Mouse (Mus musculus): Measurements from ENCODE around the gene Zbed5. TPM values are rescaled to one million over a fixed set of nuclear protein-coding genes. Genes with fewer than 3 reads are reported as not detected.
"Not testable (repeated sequence)": the region's sequence is repeated elsewhere in the genome, so short reads cannot be mapped to it uniquely, and the experiment has no call there.

The Zbed5 gene
- polyA plus RNA-seq, 1 experiment from 2014 or later, result 22.5 TPM

DNA sequence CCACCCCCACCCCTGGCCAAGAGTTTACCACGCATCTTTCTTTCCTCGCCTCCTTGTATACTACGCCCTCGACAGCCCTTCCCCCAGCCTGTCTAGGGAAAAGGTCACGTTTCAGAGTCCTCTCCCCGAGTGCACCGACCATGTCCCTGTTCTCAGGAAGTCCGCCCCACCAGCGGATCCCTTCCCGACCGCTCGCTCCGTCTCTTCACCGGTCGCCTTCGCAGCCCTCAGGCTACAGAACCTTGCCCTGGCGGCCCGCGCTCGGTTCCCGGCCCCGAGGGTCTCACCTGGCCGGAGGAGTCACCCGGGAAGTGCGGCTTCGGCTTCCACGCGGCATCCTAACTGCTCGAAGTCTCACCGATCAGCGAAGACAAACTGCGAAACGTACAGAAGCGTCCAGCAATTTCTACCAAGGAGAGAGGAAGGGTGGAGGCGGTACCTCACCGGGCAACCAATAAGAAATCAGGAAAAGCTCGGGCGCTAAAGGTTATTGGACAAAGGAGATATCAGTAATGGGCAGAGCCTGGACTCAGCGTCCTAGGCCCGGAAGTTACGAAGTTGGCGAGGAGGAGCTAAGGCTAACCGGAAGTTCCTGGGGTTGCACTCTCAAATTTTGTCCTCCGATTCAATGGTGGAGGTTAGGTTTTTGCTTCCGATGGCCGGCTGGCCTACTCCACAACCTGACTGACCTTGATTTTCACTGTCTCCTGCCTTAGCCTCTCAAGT lies 8.4 kb upstream of the Zbed5 start, which contains the start of gene Chchd2:
Gene Chchd2 (minus strand): TSS at position 560 of the 726 bp plus-strand sequence.
- Histone ChIP-seq H3K27me3 (ENCODE audit: control insufficient read depth, insufficient read depth, low read depth, low read length) (no peaks in the 10 kb centered on the region), H3K36me3 (ENCODE audit: control insufficient read depth, insufficient read depth, low read length) (peaks cover 6% of the 10 kb centered on the region; the same call in 1 of the 2 replicates), H3K4me1 (ENCODE audit: control insufficient read depth, insufficient read depth, low read length) (peaks cover 23% of the 10 kb centered on the region), H3K9ac (ENCODE audit: low read depth, low read length) (peak within 1 kb of the TSS; percentile 91), H3K4me3 (ENCODE audit: low read depth, low read length) (peak within 1 kb of the TSS; percentile 89), H3K27ac (ENCODE audit: low read length) (peak within 1 kb of the TSS; percentile 91), H3K9me3 (replicated peaks; ENCODE audit: control insufficient read depth, low read length, poor library complexity, severe bottlenecking) (no peaks in the 10 kb centered on the region), H3K4me2 (ENCODE audit: low read length) (peak within 1 kb of the TSS; percentile 86)
- under 1% methylated on average over 46 of the region's 46 CpGs for WGBS
- peak; percentile 99 for ATAC-seq

- not testable (repeated sequence) for H3K9ac ChIP-seq (ENCODE audit: low read depth, low read length); H3K4me3 ChIP-seq (ENCODE audit: low read depth, low read length); H3K27ac ChIP-seq (ENCODE audit: low read length); ATAC-seq; H3K27me3 ChIP-seq (ENCODE audit: control insufficient read depth, insufficient read depth, low read depth, low read length); H3K9me3 ChIP-seq (replicated peaks; ENCODE audit: control insufficient read depth, low read length, poor library complexity, severe bottlenecking); H3K36me3 ChIP-seq (ENCODE audit: control insufficient read depth, insufficient read depth, low read length); H3K4me2 ChIP-seq (ENCODE audit: low read length)
- 93% methylated on average over 4 of the region's 7 CpGs for WGBS
- H3K4me1 ChIP-seq (ENCODE audit: control insufficient read depth, insufficient read depth, low read length), result peaks cover 18% of the 10 kb centered on the region
Observed at GRCm38 (mm10) chr5:129890390-129890789, 5.1 kb upstream of the Zbed5 start.

DNA sequence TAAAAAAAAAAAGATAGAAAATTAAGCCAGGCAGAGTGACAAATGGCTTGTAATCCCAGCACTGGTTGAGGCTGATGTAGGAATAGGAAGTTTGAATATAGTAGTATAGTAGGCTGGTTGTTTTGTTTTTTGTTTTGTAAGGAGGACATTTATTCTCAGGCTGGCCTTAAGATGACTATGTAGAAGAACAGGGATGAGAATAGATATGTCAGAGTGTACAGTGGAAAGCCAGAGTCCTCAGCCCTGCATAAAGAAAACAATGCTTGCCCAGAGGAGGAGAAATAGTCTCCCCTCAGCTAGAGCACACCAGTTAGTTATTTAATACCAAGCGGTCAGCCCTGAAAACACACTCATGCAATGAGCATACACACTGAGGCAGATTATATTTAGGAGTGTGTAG lies 2.9 kb downstream of the Zbed5 start, which contains the start of gene Phkg1:
Gene Phkg1 (minus strand): TSS at position 101 of the 400 bp plus-strand sequence.
- H3K4me2 ChIP-seq (ENCODE audit: low read length), result no peak within 1 kb of the TSS
- WGBS, result 92% methylated on average over 1 of the region's 1 CpGs
- peaks cover 17% of the 10 kb centered on the region for H3K36me3 ChIP-seq (ENCODE audit: control insufficient read depth, insufficient read depth, low read length)
- no peak within 1 kb of the TSS for H3K27ac ChIP-seq (ENCODE audit: low read length)
- H3K4me1 ChIP-seq (ENCODE audit: control insufficient read depth, insufficient read depth, low read length), result peaks cover 11% of the 10 kb centered on the region
- H3K27me3 ChIP-seq (ENCODE audit: control insufficient read depth, insufficient read depth, low read depth, low read length), result no peaks in the 10 kb centered on the region
- H3K4me3 ChIP-seq (ENCODE audit: low read depth, low read length), result no peak within 1 kb of the TSS
- no peaks in the 10 kb centered on the region for H3K9me3 ChIP-seq (replicated peaks; ENCODE audit: control insufficient read depth, low read length, poor library complexity, severe bottlenecking)
- no peak for ATAC-seq
- no peak within 1 kb of the TSS for H3K9ac ChIP-seq (ENCODE audit: low read depth, low read length)

- peak overlapping the region; percentile 91 for H3K27ac ChIP-seq (ENCODE audit: low read length)
- 19% methylated on average over 4 of the region's 4 CpGs for WGBS
- peaks cover 10% of the 10 kb centered on the region; the same call in 1 of the 2 replicates for H3K4me1 ChIP-seq (ENCODE audit: control insufficient read depth, insufficient read depth, low read length)
- H3K9ac ChIP-seq (ENCODE audit: low read depth, low read length), result peak overlapping the region; percentile 79
- H3K36me3 ChIP-seq (ENCODE audit: control insufficient read depth, insufficient read depth, low read length), result peaks cover 4% of the 10 kb centered on the region
- H3K4me2 ChIP-seq (ENCODE audit: low read length), result peak overlapping the region; percentile 81
- no peaks in the 10 kb centered on the region for H3K9me3 ChIP-seq (replicated peaks; ENCODE audit: control insufficient read depth, low read length, poor library complexity, severe bottlenecking)
- H3K4me3 ChIP-seq (ENCODE audit: low read depth, low read length), result peak overlapping the region; percentile 51
- ATAC-seq, result no peak
- H3K27me3 ChIP-seq (ENCODE audit: control insufficient read depth, insufficient read depth, low read depth, low read length), result no peaks in the 10 kb centered on the region
Observed at GRCm38 (mm10) chr5:129907775-129908174, 12.3 kb downstream of the Zbed5 start.

DNA sequence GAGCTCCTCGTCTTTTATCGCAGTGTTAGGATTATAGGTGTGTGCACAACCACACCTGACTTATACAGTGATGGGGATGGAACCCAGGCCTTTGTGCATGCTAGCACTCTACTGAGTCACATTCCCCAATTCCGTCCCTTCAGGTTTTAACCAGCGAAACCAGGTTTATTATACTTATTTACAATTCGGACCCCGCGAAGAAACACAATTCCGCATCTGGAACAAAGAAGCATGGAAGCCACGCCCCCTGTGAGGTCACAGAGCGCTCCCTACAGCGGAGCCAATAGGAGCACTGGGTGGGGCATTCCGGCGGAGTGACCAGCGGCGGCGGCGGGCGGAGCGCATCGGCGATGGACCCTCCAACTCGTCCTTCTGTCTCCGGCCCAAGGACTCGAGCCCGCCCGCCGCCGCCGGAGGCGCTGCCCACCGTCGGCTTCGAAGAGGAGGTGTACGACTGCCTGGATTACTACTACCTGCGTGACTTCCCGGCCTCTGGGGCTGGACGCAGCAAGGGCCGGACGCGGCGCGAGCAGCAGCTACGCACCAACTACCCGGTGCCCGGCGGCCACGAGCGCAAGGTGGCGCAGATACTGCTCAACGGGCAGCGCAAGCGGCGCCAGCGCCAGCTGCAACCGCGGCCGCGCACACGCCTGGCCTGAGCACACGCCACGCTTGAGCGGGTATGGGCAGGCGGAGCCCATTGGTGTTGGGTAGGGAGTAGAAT lies 12.9 kb downstream of the Zbed5 start, which contains the start of gene Nupr1l:
Gene Nupr1l (plus strand): TSS at position 299 of the 724 bp plus-strand sequence.
- WGBS, result under 1% methylated on average over 63 of the region's 63 CpGs
- H3K9me3 ChIP-seq (replicated peaks; ENCODE audit: control insufficient read depth, low read length, poor library complexity, severe bottlenecking), result no peaks in the 10 kb centered on the region
- H3K9ac ChIP-seq (ENCODE audit: low read depth, low read length), result peak within 1 kb of the TSS; percentile 79
- H3K4me3 ChIP-seq (ENCODE audit: low read depth, low read length), result peak within 1 kb of the TSS; percentile 51
- H3K4me1 ChIP-seq (ENCODE audit: control insufficient read depth, insufficient read depth, low read length), result peaks cover 10% of the 10 kb centered on the region; the same call in 1 of the 2 replicates
- peak within 1 kb of the TSS; percentile 91 for H3K27ac ChIP-seq (ENCODE audit: low read length)
- peak within 1 kb of the TSS; percentile 81 for H3K4me2 ChIP-seq (ENCODE audit: low read length)
- H3K27me3 ChIP-seq (ENCODE audit: control insufficient read depth, insufficient read depth, low read depth, low read length), result no peaks in the 10 kb centered on the region
- ATAC-seq, result peak; percentile 97
- no peaks in the 10 kb centered on the region for H3K36me3 ChIP-seq (ENCODE audit: control insufficient read depth, insufficient read depth, low read length)

DNA sequence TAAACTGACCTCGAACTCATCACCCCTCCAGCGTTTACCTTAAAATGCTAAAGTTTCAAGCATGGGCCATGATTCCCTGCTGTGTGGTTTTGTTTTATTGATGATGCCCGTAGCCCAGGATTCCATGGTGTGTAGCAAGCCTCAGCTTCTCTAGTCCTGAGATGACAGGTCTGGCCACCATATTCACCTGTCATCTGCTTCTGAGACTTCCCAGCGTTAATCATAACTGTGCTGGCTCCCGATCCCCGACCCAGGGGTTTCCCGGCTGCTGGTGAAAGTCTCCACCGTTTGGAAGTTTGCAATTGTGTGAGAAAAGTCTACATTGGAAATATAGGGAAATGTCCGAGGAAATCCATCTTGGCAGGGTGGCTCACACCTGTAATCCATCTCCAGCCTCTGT lies 13.6 kb downstream of the Zbed5 start:
- Histone ChIP-seq H3K36me3 (ENCODE audit: control insufficient read depth, insufficient read depth, low read length) (no peaks in the 10 kb centered on the region), H3K4me1 (ENCODE audit: control insufficient read depth, insufficient read depth, low read length) (peaks cover 10% of the 10 kb centered on the region; the same call in 1 of the 2 replicates), H3K9me3 (replicated peaks; ENCODE audit: control insufficient read depth, low read length, poor library complexity, severe bottlenecking) (no peaks in the 10 kb centered on the region), H3K4me3 (ENCODE audit: low read depth, low read length) (peak overlapping the region; percentile 51), H3K9ac (ENCODE audit: low read depth, low read length) (peak overlapping the region; percentile 79), H3K27ac (ENCODE audit: low read length) (peak overlapping the region; percentile 91; the same call in 1 of the 2 replicates), H3K4me2 (ENCODE audit: low read length) (peak overlapping the region; percentile 81), H3K27me3 (ENCODE audit: control insufficient read depth, insufficient read depth, low read depth, low read length) (no peaks in the 10 kb centered on the region)
- WGBS, result 71% methylated on average over 9 of the region's 9 CpGs
- peak; percentile 1; the same call in 1 of the 2 replicates for ATAC-seq

- Histone ChIP-seq H3K27me3 (ENCODE audit: control insufficient read depth, insufficient read depth, low read depth, low read length) (no peaks in the 10 kb centered on the region), H3K36me3 (ENCODE audit: control insufficient read depth, insufficient read depth, low read length) (no peaks in the 10 kb centered on the region), H3K4me3 (ENCODE audit: low read depth, low read length) (no peak overlapping the region), H3K9me3 (replicated peaks; ENCODE audit: control insufficient read depth, low read length, poor library complexity, severe bottlenecking) (no peaks in the 10 kb centered on the region), H3K4me1 (ENCODE audit: control insufficient read depth, insufficient read depth, low read length) (peaks cover 10% of the 10 kb centered on the region; the same call in 1 of the 2 replicates), H3K27ac (ENCODE audit: low read length) (no peak overlapping the region), H3K4me2 (ENCODE audit: low read length) (no peak overlapping the region), H3K9ac (ENCODE audit: low read depth, low read length) (no peak overlapping the region)
- ATAC-seq, result no peak
- 86% methylated on average over 7 of the region's 7 CpGs for WGBS
Observed at GRCm38 (mm10) chr5:129909591-129909990, 14.1 kb downstream of the Zbed5 start.

- H3K9me3 ChIP-seq (replicated peaks; ENCODE audit: control insufficient read depth, low read length, poor library complexity, severe bottlenecking), result no peaks in the 10 kb centered on the region
- 25% methylated on average over 2 of the region's 2 CpGs for WGBS
- H3K4me3 ChIP-seq (ENCODE audit: low read depth, low read length), result no peak overlapping the region
- no peak for ATAC-seq
- H3K27ac ChIP-seq (ENCODE audit: low read length), result no peak overlapping the region
- H3K27me3 ChIP-seq (ENCODE audit: control insufficient read depth, insufficient read depth, low read depth, low read length), result no peaks in the 10 kb centered on the region
- H3K4me2 ChIP-seq (ENCODE audit: low read length), result no peak overlapping the region
- H3K9ac ChIP-seq (ENCODE audit: low read depth, low read length), result no peak overlapping the region
- peaks cover 1% of the 10 kb centered on the region; the same call in 1 of the 2 replicates for H3K4me1 ChIP-seq (ENCODE audit: control insufficient read depth, insufficient read depth, low read length)
- H3K36me3 ChIP-seq (ENCODE audit: control insufficient read depth, insufficient read depth, low read length), result no peaks in the 10 kb centered on the region
Observed at GRCm38 (mm10) chr5:129914024-129914423, 18.5 kb downstream of the Zbed5 start.

Data from midbrain, embryonic 16.5 days (tissue).